Mouse (Mus musculus): ENCODE data around the gene Txn1.
A peak's percentile ranks its signal among the peaks of the same experiment; 100 is the strongest.

Txn1 gene

DNA sequence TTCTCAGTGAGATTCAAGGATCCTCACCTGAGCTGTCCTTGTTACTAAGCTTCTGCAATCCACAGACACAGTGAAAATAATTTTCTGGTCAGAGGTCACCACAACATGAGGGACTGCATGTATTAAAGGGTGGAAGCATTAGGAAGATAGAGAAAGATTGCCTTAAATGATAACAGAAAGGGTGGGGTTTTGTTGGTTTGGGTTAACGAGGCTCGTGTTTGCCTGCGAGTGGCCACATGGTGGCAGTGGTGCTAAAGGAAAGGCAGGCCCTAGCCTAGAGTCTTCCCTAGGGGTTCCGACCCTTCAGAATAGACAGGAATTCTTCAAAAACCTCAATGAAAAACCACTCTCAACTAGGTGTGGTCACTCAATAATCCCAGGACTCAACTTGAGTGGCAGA lies 55.0 kb downstream of the Txn1 start:
- DNase-seq (ENCODE audit: low spot score) = peak; percentile 61

DNA sequence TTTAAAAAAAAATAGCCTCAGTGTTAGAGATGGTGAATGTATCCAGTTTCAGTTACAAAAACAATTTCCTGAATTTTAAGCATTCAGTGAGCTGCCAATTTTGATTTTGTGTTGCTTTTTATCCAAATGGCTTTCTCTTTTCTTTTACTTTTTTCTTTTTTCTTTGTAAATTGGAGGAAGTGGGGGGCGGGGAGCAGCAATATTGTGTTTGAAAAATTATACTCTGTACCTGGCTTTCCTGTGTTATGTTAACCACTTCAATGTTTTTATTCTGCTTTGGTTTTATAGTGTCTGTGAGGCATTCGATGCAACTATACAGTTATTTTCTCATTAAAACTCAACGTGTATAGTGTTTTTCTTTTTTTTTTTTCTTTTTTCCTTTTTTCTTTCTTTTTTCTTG lies 59.6 kb downstream of the Txn1 start:
- DNase-seq (ENCODE audit: low spot score) = no peak

DNA sequence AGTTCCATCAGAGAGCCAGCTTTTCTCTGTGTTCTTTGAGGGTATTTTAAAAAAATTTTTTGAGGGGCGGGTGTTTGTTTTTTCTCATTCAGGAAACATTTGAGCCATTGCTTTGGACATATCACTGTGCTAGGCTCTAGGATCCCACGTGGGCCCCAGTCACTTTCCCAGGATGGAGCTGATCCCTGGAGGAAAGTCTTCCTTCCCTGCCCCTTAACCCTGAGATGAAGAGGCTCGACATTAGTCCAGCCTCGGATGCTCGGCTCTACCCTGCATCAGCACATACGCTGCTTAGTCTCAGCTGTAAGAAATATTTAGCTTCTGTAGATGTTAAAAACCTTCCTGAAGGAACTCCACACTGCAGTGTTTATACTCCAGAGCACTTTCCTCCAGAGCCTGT lies 60.3 kb downstream of the Txn1 start:
- no peak for DNase-seq (ENCODE audit: low spot score)

DNA sequence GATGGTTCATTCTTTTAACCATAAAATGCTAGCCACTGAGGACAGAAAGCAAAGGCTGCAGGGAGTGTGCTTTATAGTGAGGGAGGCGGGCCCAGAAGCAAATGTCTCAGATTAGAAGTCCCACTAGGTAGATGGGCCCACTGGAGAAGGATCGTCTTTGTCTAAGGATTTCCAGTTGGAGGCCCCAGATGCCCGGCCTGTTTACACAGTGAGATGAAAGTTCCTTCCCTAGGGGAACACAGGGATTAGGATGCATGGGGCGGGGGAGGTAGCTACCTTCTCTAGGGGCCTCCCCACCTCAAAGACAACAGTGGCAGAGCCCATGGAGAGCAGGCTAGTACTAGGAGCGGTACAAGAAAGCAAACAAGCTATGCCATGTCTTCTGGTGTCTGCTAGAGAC lies 61.1 kb downstream of the Txn1 start:
- DNase-seq (ENCODE audit: low spot score) = no peak

Measured in adipocyte (in vitro differentiated cells).